Mouse (Mus musculus): Measurements from ENCODE around the gene Gm14819.
"Not testable (repeated sequence)": the region's sequence is repeated elsewhere in the genome, so short reads cannot be mapped to it uniquely, and the experiment has no call there.

Gm14819 gene

GRCm38 (mm10) chrX:35403883-35404282, at the start of gene Gm14819:
Gm14819 (plus strand) TSS chrX:35404183.
- not testable (repeated sequence) for DNase-seq (ENCODE audit: low spot score in 2 of 2)
